Mouse (Mus musculus) cerebellum, adult (tissue): Measurements from ENCODE around the gene Lsm4.

Source experiments
- ATAC-seq: cut with Nextera tagmentation; 2 replicates; pipeline ENCODE4 v1.9.2; 2017; ENCODE audit warnings: mild to moderate bottlenecking, moderate library complexity, mixed read lengths; ENCODE audit not compliant: insufficient number of reproducible peaks, low FRiP score, low TSS enrichment

Lsm4 gene

GRCm38 (mm10) chr8:70673079-70673856, at the start of gene Lsm4:
Gene Lsm4 (plus strand): TSS chr8:70673248.
- peak; percentile 93 for ATAC-seq

DNA sequence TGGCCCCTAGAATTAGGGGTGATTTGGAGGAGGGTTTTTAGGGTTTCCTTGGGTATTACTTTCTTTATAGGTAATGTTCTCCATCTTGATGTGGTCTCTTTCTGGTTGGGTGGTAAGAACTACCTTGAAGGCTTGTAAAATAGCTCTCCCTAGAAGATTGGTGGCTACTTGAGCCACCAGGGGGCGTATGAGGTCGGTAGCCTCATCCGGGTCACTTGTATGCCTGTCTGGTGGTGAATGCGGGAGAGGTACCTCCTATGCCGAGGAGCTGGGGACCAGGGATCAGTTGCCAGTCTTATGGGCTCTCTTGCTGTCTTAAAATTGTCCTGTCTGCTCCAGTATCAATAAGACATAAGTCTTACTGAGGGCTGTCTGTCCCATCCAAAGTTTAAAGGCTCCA, 47.9 kb upstream of the Lsm4 start:
- ATAC-seq, result no peak

DNA sequence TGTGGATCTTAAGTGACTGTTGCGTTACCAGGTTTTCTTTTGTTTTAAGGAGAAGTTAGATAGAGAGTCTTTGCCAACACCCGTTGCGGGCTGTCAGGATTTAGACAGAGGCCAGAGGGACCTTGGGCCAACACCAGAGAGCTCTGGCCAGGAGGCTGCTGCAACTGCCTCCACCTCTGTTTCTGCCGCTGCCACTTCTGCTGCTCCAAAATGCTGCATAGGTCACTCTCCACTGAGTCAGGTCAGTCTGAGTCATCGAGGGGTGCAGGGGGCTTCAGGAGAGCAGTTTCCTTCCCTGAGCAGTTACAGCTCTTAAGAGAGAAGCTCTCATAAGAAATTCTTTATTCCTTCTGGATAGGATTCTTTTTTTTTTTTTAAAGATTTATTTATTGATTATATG, 46.0 kb upstream of the Lsm4 start:
- ATAC-seq, result no peak

DNA sequence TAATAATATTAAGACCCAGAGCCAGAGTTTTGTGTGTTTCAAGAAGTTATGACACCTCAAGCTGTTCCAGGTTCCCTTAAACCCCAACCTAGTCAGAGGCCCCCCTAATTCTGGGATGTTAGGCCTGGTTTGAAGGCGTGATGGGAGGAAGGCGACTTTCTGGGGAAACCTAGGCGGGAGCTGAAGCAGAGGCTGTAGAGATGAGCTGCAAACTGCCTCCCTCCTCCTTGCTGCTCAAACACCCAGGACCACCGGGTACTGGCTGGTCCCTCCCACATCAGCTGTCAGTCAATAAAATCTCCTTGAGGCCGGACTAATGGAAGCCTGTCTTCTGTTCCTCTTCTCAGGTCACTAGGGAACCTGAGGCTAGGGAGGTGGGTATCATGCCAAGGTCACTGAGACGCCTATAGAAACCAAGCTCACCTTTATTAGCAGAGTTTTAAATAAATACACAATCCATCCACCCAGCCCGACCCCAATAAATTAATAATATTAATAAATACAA, 44.0 kb upstream of the Lsm4 start:
- no peak for ATAC-seq

DNA sequence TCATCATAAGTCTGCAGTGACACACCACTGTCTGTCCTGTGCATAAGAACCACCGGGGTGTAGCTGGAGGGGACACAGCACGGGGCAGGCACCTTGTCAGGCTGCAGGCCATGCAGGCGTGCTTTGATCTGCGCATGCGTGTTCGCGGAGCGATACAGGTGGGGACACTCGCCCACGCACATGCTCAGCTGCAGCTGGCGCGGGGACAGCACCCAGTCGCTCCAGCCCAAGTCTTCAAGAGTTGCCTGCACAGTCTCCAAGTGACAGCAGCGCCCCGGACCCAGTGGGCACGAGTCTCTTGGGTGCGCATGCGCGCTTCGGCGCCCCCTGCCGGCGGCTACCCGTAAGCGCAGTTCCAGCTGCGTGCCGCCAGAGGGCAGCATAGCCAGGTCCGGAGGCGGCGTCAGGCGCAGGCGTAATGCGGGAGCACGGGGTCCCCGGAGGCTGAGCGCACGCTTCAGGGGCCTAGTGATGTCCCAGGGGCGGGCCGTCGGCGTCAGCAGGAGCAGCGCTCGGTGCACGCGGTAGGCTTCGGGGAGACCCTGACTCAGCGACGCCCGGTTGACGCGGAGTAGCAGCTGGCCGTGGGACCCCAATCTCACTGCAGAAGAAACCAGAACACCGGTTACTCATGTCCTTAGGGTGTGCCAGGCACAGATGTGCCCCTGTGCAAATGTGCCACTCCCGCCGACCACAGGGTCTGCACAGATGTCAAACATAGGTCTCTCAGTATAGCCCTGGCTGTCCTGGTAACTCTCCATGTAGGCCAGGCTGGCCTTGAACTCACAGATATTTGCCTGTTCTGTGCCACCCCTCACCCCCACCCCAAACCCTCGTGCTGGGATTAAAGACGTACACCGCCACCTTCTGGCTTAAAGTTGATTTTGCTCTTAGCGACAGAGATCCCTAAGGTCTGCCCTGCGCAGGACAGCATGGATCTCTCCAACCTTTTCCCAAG, 43.2 kb upstream of the Lsm4 start:
- ATAC-seq, result peak; percentile 78

- ATAC-seq, result no peak
Measured at GRCm38 (mm10) chr8:70630532-70631381, 42.3 kb upstream of the Lsm4 start.

DNA sequence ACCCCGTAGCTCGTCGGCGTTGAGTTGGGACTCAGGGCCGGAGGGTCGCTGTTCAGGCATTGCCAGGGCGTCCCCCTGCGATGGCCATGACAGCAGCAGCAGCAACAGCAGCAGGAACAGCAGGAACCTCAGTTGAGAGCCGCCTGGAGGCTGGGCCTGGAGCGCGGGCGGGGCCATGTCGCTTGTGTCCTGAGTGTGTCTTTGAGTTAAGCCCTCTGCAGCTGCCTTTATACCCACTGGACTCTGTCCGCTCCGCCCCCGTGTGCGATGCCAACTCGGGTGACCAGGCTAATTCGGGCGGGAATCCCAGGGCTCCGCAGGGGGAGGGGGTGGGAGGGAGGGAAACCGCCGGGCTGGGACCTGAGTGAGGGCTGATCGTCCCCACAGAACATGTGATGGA, 41.6 kb upstream of the Lsm4 start:
- no peak for ATAC-seq

- ATAC-seq, result no peak
Measured at GRCm38 (mm10) chr8:70632346-70632892, 40.6 kb upstream of the Lsm4 start, which contains the start of gene Gdf15. Gene Gdf15 (minus strand): TSS chr8:70632456.

DNA sequence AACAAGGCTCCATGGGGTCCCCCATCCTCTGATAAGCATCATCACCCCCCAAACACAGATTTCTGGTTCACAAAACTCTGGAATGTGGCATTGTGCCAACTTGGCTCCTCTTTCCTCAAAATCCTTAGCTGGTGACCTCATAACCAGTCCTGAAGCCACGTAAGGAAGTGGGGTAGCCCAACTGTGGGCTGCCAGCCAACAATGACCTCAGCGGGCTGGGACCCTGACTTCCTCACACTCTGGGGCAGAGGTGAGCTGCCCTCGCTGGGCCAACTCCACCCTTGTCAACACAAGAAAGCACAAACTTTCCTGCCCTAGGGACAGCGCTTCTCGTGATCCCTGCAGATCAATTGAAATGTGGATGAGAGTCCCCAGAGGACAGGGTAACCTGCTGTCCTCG, 39.0 kb upstream of the Lsm4 start:
- no peak for ATAC-seq

GRCm38 (mm10) chr8:70635527-70635926, 37.5 kb upstream of the Lsm4 start:
- no peak for ATAC-seq

GRCm38 (mm10) chr8:70636838-70637237, 36.2 kb upstream of the Lsm4 start:
- ATAC-seq, result no peak

DNA sequence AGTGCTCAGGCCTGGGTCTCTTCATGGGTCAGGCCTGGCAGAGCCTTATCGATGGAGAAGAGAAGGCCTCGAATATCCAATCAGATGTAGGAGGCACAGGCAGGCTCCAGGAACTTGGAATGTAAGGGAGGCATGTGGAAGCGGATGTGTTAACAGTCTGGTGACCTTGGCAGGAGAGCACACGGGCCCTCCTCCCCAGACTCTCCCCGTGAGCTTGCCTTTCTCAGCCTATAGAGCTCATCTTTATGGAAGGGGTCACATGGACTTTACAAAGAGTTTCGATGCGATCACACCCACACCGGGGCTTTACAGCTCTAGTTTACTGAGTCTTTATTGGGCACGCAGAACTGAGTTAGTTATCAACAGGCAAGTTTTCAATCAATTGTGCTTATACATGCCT, 34.3 kb upstream of the Lsm4 start:
- ATAC-seq, result no peak

GRCm38 (mm10) chr8:70643019-70643418, 30.0 kb upstream of the Lsm4 start:
- no peak for ATAC-seq

DNA sequence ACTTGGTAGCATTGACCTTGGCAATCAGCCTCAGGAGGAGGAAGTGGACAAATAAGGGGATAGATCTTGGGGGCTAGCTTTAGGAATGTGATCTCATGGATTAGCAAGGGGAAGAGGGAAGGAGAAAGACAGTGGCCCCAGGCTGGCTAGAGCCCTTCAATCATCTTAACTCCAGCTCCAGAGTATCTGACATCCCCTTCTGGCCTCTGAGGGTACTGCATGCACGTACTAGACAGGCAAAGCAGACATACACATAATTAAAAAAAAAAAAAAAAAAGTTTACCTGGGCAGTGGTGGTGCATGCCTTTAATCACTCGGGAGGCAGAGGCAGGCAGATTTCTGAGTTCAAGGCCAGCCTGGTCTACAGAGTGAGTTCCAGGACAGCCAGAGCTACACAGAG, 29.0 kb upstream of the Lsm4 start:
- ATAC-seq, result no peak

GRCm38 (mm10) chr8:70645501-70646224, 27.4 kb upstream of the Lsm4 start:
- no peak for ATAC-seq

DNA sequence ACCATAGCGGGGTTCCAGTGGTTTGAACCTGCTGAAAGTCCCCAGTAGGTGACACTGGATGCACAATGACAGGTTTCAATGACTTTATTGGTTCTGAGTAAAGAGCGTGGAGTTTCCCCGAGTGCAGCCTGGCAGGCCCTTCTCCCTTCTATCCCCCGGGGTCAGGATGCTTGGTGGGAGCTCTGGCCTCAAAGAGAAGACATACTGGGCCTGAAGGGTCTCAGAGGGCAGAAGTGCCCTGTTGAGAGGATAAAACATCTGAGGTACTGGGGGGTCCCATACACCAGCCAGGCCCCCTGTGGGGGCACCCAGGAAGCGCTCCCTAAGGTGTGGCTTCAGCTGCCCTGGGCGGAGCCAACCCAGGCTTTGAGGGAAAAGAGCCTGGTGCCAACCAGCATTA, 26.7 kb upstream of the Lsm4 start:
- ATAC-seq, result no peak

DNA sequence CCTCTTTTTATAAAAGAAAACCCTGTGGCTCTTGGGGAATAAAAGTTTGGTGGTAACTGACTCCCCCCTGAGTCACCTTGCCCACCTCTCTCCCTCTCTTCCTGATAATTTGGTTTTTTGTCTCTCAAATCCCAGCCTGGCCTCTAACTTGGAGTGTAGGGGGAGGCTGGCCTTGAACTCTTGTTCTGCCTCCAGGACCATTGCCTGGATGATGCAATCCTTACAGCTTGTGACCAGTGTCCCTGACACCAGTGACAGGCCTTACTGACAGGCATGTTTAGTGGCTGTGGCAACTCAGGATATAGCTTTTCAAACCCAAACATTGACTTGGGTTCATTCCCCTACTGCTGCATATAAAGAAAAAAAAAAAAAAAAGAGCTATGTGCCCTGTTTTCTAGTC, 26.3 kb upstream of the Lsm4 start:
- no peak for ATAC-seq

DNA sequence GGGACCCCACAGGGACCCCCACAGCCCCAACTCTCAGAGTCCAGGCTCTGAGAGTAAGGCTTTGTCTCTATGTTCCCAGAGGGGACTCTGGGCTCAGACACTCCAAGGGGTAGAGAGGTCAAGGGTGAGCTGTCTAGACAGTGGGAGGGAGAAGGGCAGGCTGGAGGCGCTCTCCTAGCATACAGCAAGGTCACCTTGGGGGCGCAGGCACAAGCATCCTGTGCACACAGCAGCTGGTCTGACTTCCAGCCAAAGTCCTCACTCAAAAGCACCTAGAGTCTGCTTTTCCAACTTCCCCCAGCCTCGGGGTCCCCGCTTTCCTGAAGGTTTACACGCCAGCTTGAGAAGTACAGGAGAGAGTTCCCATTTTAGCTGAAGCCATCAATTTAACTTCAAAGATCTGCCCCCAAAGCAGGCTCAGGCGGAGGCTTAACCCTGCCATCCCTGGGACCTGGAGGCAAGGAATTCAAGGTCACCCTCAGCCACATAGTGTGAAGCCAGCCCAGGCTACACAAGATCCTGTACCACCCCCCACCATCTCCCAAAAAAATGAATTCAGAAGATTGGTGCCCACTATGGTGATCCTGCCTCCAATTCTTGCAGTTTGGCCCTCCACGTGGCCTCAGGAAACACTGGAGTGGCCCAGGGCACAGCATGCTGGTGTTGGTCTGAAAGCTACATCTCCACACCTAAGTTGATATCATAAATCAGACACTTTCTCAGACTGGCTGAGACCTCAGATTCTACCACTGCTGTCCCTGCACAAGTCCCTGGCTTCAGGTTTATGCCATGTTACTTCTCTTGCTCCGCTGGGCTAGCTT, 25.5 kb upstream of the Lsm4 start:
- no peak for ATAC-seq

GRCm38 (mm10) chr8:70648164-70648442, 24.9 kb upstream of the Lsm4 start:
- no peak for ATAC-seq
